Mouse (Mus musculus) midbrain, embryonic 13.5 days (tissue): Measurements from ENCODE around the gene Btn1a1. TPM values are rescaled to one million over a fixed set of nuclear protein-coding genes. Genes with fewer than 3 reads are reported as not detected.

Experiments used
- ATAC-seq: fragments of 200-750 bp; cut with Nextera tagmentation; 2 replicates; pipeline ENCODE4 v1.8.0; 2017; ENCODE audit warnings: mild to moderate bottlenecking, moderate TSS enrichment, moderate library complexity
- H3K27ac ChIP-seq: fragments of 300-500 bp; sonication (generic); 2 replicates; pipeline ENCODE4 v1.5.1; 2015; ENCODE audit warnings: inconsistent platforms, mild to moderate bottlenecking, moderate library complexity
- H3K27me3 ChIP-seq: fragments of 300-500 bp; sonication (generic); 2 replicates; pipeline ENCODE4 v1.6.1; 2015; ENCODE audit warnings: mild to moderate bottlenecking, inconsistent platforms
- H3K36me3 ChIP-seq: fragments of 300-500 bp; sonication (generic); 2 replicates; pipeline ENCODE4 v1.6.1; 2015; ENCODE audit warnings: mild to moderate bottlenecking, inconsistent platforms
- H3K4me1 ChIP-seq: fragments of 300-500 bp; sonication (generic); replicated peaks from 2 replicates; pipeline ENCODE4 v1.6.1; 2015; ENCODE audit warnings: inconsistent platforms
- H3K4me2 ChIP-seq: fragments of 300-500 bp; sonication (generic); replicated peaks from 2 replicates; pipeline ENCODE4 v1.6.1; 2015; ENCODE audit warnings: moderate library complexity, mild to moderate bottlenecking, inconsistent platforms
- H3K4me3 ChIP-seq: fragments of 300-500 bp; sonication (generic); replicated peaks from 2 replicates; pipeline ENCODE4 v1.5.1; 2015; ENCODE audit warnings: mild to moderate bottlenecking, inconsistent platforms
- H3K9ac ChIP-seq: fragments of 300-500 bp; sonication (generic); replicated peaks from 2 replicates; pipeline ENCODE4 v1.6.1; 2015; ENCODE audit warnings: mild to moderate bottlenecking, inconsistent platforms
- H3K9me3 ChIP-seq: fragments of 300-500 bp; sonication (generic); 2 replicates; pipeline ENCODE4 v1.6.1; 2016; ENCODE audit warnings: mild to moderate bottlenecking, inconsistent platforms
- WGBS: fragments of 180-500 bp; shearing (Covaris S2); methylation state at CpG from one replicate; pipeline ENCODE4 v1.1.7; 2015; 5-methylcytosine and 5-hydroxymethylcytosine counted together
- polyA plus RNA-seq: library from polyadenylated mRNA; unstranded; fragments of >200 nt; fragmentation: Nextera tagmentation; extraction: Ambion mirVana; gene quantifications from 2 replicates; pipeline ENCODE4 v1.2.1, GENCODE M21; 2015

The Btn1a1 gene
- polyA plus RNA-seq, 1 experiment from 2014 or later, result 0.04 TPM

DNA sequence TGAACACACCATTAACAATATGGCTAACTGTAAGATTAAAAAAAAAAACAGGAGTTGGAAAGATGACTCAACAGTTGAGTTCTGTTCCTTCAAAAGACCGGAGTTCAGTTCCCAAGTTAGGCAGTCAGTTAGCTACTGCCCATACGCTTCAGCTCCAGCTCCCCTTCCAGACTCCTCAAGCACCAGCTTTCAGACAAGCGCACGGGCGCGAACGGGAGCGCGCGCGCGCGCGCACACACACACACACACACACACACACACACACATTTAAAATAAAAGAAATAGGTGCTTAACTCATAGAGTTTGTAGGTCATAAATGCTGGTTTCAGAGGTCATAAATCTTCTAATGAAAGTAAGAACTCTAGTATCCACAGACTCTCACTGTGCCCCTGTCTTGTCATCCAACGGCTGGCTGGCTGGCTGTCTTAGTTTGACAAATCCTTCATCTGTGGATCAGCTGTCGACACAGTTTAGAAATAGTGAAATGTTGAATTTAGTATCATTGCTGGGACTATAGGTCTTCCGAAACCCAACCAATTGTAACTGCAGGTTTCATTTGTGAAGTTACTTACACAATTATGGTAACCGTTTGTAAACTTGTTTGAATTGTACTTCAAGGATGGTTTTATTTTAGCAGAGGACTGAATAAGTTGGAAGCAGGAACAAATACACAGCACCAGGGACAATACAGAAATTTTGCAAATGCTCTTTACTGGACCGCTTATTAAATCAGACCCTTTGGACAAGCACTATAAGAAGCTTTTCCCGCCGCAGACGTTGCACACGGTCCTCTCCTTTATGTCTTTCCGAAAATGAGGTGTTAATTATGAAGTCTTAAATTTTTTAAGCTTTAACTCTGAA is 16.2 kb downstream of the Btn1a1 start:
- Histone ChIP-seq H3K27me3 (no peaks in the 10 kb centered on the region), H3K4me1 (peaks cover 9% of the 10 kb centered on the region), H3K4me2 (peak overlapping the region; percentile 62), H3K4me3 (peak overlapping the region; percentile 49), H3K9ac (peak overlapping the region; percentile 64), H3K9me3 (no peaks in the 10 kb centered on the region), H3K36me3 (no peaks in the 10 kb centered on the region), H3K27ac (no peak overlapping the region)
- under 1% methylated on average over 24 of the region's 24 CpGs for WGBS
- ATAC-seq, result no peak

DNA sequence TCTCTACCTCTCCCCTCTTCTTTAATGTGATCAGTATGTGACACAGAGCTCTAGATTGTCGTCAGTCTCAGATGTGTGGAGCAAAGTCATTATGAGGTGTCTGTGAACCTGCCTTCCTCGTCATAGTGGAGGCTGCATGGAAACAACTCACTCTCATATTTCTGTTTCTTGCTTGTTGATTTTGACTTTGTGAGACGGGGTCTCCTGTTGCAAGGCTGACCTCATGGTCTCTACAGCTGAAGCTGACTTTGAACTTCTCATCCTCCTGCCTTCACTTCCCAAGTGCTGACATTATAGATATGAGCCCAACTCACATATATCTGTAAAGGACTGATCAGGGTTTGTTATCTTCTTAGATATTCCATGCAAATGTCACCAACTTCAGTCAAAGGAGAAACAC is 16.9 kb downstream of the Btn1a1 start:
- peak overlapping the region; percentile 49 for H3K4me3 ChIP-seq
- H3K9me3 ChIP-seq, result no peaks in the 10 kb centered on the region
- peaks cover 14% of the 10 kb centered on the region for H3K4me1 ChIP-seq
- H3K27ac ChIP-seq, result no peak overlapping the region
- no peaks in the 10 kb centered on the region for H3K36me3 ChIP-seq
- WGBS, result 58% methylated on average over 3 of the region's 3 CpGs
- H3K9ac ChIP-seq, result no peak overlapping the region
- H3K27me3 ChIP-seq, result no peaks in the 10 kb centered on the region
- peak overlapping the region; percentile 62 for H3K4me2 ChIP-seq
- no peak for ATAC-seq

DNA sequence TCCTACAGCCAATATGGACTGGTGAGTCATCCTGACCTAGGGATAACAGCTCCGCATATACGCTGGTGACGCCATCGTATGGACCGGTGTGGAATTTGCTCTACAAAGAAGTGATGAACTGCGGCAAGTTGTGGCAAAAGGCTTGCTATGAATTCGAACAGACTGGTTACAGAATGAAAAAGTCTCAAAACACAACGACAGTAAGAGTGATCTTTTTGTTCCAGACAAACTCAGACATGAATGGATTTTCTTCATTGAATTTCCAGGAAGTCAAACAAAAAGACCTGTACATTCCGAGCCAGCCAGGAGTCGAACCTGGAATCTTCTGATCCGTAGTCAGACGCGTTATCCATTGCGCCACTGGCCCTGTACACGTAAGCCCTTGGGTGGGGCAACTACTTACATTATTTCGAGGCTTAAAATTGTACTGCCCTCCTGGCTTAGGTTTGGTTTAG is 19.2 kb downstream of the Btn1a1 start:
- Histone ChIP-seq H3K4me1 (peaks cover 14% of the 10 kb centered on the region), H3K27ac (peak overlapping the region; percentile 98), H3K9me3 (no peaks in the 10 kb centered on the region), H3K36me3 (no peaks in the 10 kb centered on the region), H3K9ac (peak overlapping the region; percentile 85), H3K4me3 (peak overlapping the region; percentile 69), H3K27me3 (no peaks in the 10 kb centered on the region), H3K4me2 (peak overlapping the region; percentile 69)
- peak; percentile 73 for ATAC-seq
- under 1% methylated on average over 16 of the region's 16 CpGs for WGBS

DNA sequence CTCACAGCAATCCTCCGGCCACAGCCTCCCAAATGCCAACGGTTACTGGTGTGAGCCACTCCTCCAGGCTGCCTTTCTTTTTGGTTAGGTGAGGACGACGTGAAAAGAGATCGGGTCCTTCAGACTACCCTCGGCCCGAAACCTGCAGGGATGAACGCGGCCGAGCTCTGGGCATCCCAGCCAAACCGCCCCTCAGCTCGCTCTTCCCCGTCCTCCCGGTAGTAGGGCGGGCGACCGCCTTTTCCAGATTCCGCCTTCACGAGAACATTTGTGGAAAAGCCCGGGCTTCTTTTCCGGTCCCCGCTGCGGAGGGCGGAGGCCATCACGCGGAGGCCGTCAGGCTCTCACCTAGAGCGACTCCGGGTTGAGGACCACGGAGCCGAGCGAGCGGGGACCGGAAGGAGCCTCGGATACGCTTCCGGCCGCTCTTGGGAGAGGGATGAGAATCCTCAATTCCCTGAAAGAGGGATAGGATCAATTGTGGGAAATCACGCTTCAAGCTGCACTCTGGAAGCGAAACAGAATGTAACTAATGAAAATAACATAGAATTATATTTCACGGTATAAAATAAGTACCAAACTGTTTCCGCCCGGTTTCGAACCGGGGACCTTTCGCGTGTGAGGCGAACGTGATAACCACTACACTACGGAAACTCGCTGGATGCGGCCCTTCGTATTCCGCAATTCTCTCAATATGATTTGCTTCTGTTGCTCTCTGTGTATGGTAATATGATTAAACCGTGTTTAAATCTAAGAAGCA is 20.0 kb downstream of the Btn1a1 start:
- no peaks in the 10 kb centered on the region for H3K27me3 ChIP-seq
- WGBS, result under 1% methylated on average over 55 of the region's 55 CpGs
- peaks cover 14% of the 10 kb centered on the region for H3K4me1 ChIP-seq
- H3K36me3 ChIP-seq, result no peaks in the 10 kb centered on the region
- peak overlapping the region; percentile 69 for H3K4me2 ChIP-seq
- H3K4me3 ChIP-seq, result peak overlapping the region; percentile 69
- no peaks in the 10 kb centered on the region for H3K9me3 ChIP-seq
- H3K27ac ChIP-seq, result peak overlapping the region; percentile 98
- ATAC-seq, result peak; percentile 95
- peak overlapping the region; percentile 85 for H3K9ac ChIP-seq

GRCm38 (mm10) chr13:23445156-23445555 is 20.5 kb downstream of the Btn1a1 start:
- peak overlapping the region; percentile 85 for H3K9ac ChIP-seq
- WGBS, result 2% methylated on average over 10 of the region's 10 CpGs
- H3K27me3 ChIP-seq, result no peaks in the 10 kb centered on the region
- H3K4me2 ChIP-seq, result peak overlapping the region; percentile 69
- no peaks in the 10 kb centered on the region for H3K9me3 ChIP-seq
- H3K4me3 ChIP-seq, result peak overlapping the region; percentile 69
- peaks cover 14% of the 10 kb centered on the region for H3K4me1 ChIP-seq
- no peaks in the 10 kb centered on the region for H3K36me3 ChIP-seq
- peak; percentile 9 for ATAC-seq
- peak overlapping the region; percentile 98 for H3K27ac ChIP-seq

DNA sequence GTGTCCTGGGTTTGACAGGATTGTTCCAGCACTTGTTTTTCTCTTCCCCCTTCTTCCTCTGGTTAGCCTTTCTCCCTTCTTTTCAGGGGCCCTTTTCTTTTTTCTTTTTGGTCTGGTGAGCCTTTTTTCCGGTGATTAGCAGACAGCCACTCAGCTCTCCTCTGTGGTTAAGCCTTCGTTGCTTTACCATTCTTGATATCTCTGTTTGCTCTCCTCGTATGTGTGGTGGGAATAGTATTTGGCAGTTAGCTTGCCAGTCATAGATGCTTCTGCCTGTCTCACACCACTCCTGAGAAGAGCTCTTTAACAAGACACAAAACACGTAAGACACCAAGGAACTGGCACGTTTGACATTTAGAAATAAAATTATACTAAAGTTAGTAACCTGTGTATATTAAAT is 21.2 kb downstream of the Btn1a1 start:
- peak overlapping the region; percentile 69 for H3K4me2 ChIP-seq
- no peaks in the 10 kb centered on the region for H3K27me3 ChIP-seq
- peaks cover 14% of the 10 kb centered on the region for H3K4me1 ChIP-seq
- peak overlapping the region; percentile 52; the same call in 1 of the 2 replicates for H3K27ac ChIP-seq
- no peaks in the 10 kb centered on the region for H3K36me3 ChIP-seq
- ATAC-seq, result no peak
- WGBS, result 32% methylated on average over 5 of the region's 5 CpGs
- H3K4me3 ChIP-seq, result peak overlapping the region; percentile 69
- H3K9ac ChIP-seq, result peak overlapping the region; percentile 40; the same call in 1 of the 2 replicates
- no peaks in the 10 kb centered on the region for H3K9me3 ChIP-seq

DNA sequence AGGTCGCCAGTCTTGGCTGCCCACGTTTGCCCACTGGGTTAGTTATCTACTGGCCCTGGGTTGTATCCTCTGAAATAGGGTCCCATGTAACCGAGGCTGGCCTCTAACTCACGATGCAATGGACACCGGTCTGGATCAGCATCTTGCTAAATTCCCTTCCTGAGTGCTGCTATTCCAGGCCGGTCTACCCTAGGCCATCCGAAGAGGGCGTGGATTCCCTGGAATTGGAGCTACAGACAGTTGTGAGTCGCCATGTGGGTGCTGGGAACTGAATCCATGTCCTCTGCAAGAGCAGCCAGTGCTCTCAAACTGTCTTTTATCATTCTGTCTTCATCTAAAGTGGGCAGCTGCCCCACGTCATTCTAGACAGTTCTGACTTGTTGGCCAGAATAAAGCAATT is 25.8 kb downstream of the Btn1a1 start:
- 65% methylated on average over 10 of the region's 10 CpGs for WGBS

DNA sequence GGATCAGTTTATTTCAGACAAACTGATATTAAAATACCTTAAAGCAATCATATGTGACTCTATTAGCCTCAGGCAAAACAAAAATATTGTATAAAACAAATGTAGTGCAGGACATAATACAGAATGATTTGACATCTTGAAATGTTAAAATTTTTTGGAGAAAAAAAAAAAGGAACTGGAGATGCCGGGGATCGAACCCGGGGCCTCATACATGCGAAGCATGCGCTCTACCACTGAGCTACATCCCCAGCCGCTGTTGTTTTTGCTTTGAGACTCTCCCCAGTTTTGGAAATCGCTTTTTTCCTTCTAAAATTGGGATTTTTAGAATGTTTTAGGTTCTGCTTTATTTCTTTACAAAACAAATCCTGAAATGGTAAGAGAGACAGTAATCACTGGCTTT is 27.2 kb downstream of the Btn1a1 start:
- Histone ChIP-seq H3K27ac (no peak overlapping the region), H3K4me3 (peak overlapping the region; percentile 56), H3K36me3 (no peaks in the 10 kb centered on the region), H3K27me3 (no peaks in the 10 kb centered on the region), H3K9me3 (no peaks in the 10 kb centered on the region), H3K4me1 (peaks cover 10% of the 10 kb centered on the region), H3K4me2 (peak overlapping the region; percentile 61), H3K9ac (peak overlapping the region; percentile 48; the same call in 1 of the 2 replicates)
- WGBS, result under 1% methylated on average over 7 of the region's 7 CpGs
- no peak for ATAC-seq

More for the DNA sequence above, 25.8 kb downstream of the Btn1a1 start:
- Histone ChIP-seq H3K36me3 (no peaks in the 10 kb centered on the region), H3K27me3 (no peaks in the 10 kb centered on the region), H3K4me3 (no peak overlapping the region), H3K9ac (no peak overlapping the region), H3K27ac (no peak overlapping the region), H3K4me2 (no peak overlapping the region), H3K9me3 (no peaks in the 10 kb centered on the region), H3K4me1 (peaks cover 16% of the 10 kb centered on the region)
- ATAC-seq, result no peak

DNA sequence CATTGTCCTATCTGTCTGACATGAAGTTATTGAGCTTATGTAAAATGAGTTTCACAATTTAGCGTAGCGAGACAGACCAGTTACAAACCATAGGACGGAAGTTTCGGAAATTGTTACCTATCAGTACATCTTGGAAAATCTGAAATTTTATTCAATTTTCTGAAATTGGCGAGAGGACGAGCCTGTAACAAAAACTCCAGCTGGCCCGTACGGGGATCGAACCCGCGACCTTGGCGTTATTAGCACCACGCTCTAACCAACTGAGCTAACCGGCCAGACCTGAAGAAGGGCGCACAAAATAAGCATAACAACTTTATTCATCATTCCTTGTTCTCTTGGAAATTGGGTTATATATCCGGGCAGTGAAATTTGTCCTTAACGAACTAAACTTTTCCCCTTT is 27.8 kb downstream of the Btn1a1 start:
- peak overlapping the region; percentile 56 for H3K4me3 ChIP-seq
- peaks cover 13% of the 10 kb centered on the region for H3K4me1 ChIP-seq
- H3K9ac ChIP-seq, result peak overlapping the region; percentile 67
- H3K4me2 ChIP-seq, result peak overlapping the region; percentile 61
- no peaks in the 10 kb centered on the region for H3K9me3 ChIP-seq
- WGBS, result under 1% methylated on average over 17 of the region's 17 CpGs
- H3K27me3 ChIP-seq, result no peaks in the 10 kb centered on the region
- H3K27ac ChIP-seq, result no peak overlapping the region
- peak; percentile 84 for ATAC-seq
- H3K36me3 ChIP-seq, result no peaks in the 10 kb centered on the region

- Histone ChIP-seq H3K27ac (no peak overlapping the region), H3K9ac (peak overlapping the region; percentile 67), H3K4me1 (peaks cover 15% of the 10 kb centered on the region), H3K36me3 (no peaks in the 10 kb centered on the region), H3K27me3 (no peaks in the 10 kb centered on the region), H3K4me2 (peak overlapping the region; percentile 61), H3K9me3 (no peaks in the 10 kb centered on the region), H3K4me3 (peak overlapping the region; percentile 56)
- ATAC-seq, result peak; percentile 25; the same call in 1 of the 2 replicates
- 1% methylated on average over 32 of the region's 32 CpGs for WGBS
Observed at GRCm38 (mm10) chr13:23436861-23437822, 28.6 kb downstream of the Btn1a1 start.

DNA sequence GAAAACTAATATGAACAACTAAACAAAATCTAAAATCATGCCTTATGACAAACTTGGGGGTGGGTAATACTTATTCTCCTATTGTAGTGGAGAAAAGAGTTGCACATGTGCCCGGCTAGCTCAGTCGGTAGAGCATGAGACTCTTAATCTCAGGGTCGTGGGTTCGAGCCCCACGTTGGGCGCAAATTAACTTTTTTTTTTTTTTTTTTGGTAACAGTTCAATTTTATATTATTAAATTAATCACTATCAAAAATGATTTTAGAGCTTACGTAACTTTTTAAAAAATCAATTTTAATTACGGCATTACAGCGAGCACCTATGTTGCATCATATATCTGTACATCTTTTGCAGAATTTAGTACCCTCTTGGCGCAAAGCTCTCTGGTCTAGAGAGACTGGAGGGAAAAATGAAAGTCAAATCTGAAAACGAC is 29.5 kb downstream of the Btn1a1 start:
- H3K4me1 ChIP-seq, result peaks cover 18% of the 10 kb centered on the region
- H3K36me3 ChIP-seq, result no peaks in the 10 kb centered on the region
- 0 out of 2 replicates have a peak overlapping the region, but pooled peaks have one; percentile 43 for H3K4me3 ChIP-seq
- 2% methylated on average over 11 of the region's 11 CpGs for WGBS
- no peaks in the 10 kb centered on the region for H3K27me3 ChIP-seq
- H3K27ac ChIP-seq, result no peak overlapping the region
- ATAC-seq, result no peak
- H3K9me3 ChIP-seq, result no peaks in the 10 kb centered on the region
- H3K4me2 ChIP-seq, result peak overlapping the region; percentile 65; the same call in 1 of the 2 replicates
- no peak overlapping the region for H3K9ac ChIP-seq
